9 mouse cellular contexts compared by ENCODE assay signal in genomic region chr4:127988526-127989180, GRCm38 (mm10). TPM values are rescaled to one million over a fixed set of nuclear protein-coding genes. Genes with fewer than 3 reads are reported as not detected.
DNase-seq lines count a peak whose midpoint lies in the region; ATAC-seq and TF ChIP-seq lines count a peak whose summit lies in the region.
"Had no signal": no experiment of that assay in that cellular context is flagged by ENCODE, and none has a peak within 500 bp of the region (broad histone marks: within the 10 kb centered on the region; RNA-seq: fewer than 3 reads in every experiment).

No protein-coding gene starts in this region.

- no peak for TF ChIP-seq CTCF in left cerebral cortex, adult 2 months (IDR thresholded peaks at IDR 0.05)
- TF ChIP-seq CTCF in midbrain, postnatal 0 days (IDR thresholded peaks at IDR 0.05) = no peak

- H3K4me1 ChIP-seq in hindbrain, embryonic 11.5 days (replicated peaks; ENCODE audit: control insufficient read depth, insufficient read depth, low read length) = peaks cover 2% of the 10 kb centered on the region
- H3K4me1 ChIP-seq in midbrain, postnatal 0 days (ENCODE audit: insufficient read depth, low read length) = 0 out of 2 replicates have a peak, but pooled peaks cover 11% of the 10 kb centered on the region

- peak in 1 of 2 experiments; percentile 30 for DNase-seq in left cerebral cortex, adult 2 months (ENCODE audit: extremely low spot score in 1 of 2, low spot score in 2 of 2)
- DNase-seq in left cerebral cortex, adult 18-20 months (ENCODE audit: low spot score in 2 of 2) = no peak
- peak; percentile 10 for DNase-seq in embryo, embryonic 10 days (ENCODE audit: low spot score)
- DNase-seq in hindbrain, embryonic 11.5 days (ENCODE audit: low spot score) = peak; percentile 45
- peak; percentile 30 for DNase-seq in midbrain, postnatal 0 days (ENCODE audit: low spot score)
- no peak for DNase-seq in spleen, postnatal 14 days (ENCODE audit: low spot score in 2 of 2)
- DNase-seq in urinary bladder, postnatal 25 days (ENCODE audit: low spot score) = no peak
- DNase-seq in ovary, postnatal 10 days (ENCODE audit: low spot score) = no peak

- peak overlapping the region; percentile 73 for H3K9ac ChIP-seq in hindbrain, embryonic 11.5 days (ENCODE audit: low read depth, low read length)
- H3K9ac ChIP-seq in midbrain, postnatal 0 days (replicated peaks; ENCODE audit: low read length, poor library complexity, severe bottlenecking) = peak overlapping the region; percentile 91

- H3K27me3 ChIP-seq in hindbrain, embryonic 11.5 days (ENCODE audit: control insufficient read depth, insufficient read depth, low read length) = peaks cover 38% of the 10 kb centered on the region
- no peaks in the 10 kb centered on the region for H3K27me3 ChIP-seq in midbrain, postnatal 0 days (ENCODE audit: insufficient read depth, low read length)

- WGBS in hindbrain, embryonic 11.5 days = 1% methylated on average over 32 of the region's 39 CpGs
- under 1% methylated on average over 32 of the region's 39 CpGs for WGBS in midbrain, postnatal 0 days

- peak; percentile 13; the same call in 1 of the 2 replicates for ATAC-seq in hindbrain, embryonic 11.5 days (ENCODE audit: low FRiP score)
- ATAC-seq in midbrain, postnatal 0 days (ENCODE audit: low FRiP score) = no peak

- no peaks in the 10 kb centered on the region for H3K36me3 ChIP-seq in hindbrain, embryonic 11.5 days (ENCODE audit: control insufficient read depth, insufficient read depth, low read length)
- no peaks in the 10 kb centered on the region for H3K36me3 ChIP-seq in midbrain, postnatal 0 days (ENCODE audit: insufficient read depth, low read length)

- intact Hi-C loops in left cerebral cortex, adult 2 months (cut with DNase I) = loop anchor here (1.0 to 5.0 kb wide), 5 partner anchors 126 to 446 kb away; no protein-coding TSS in a partner anchor

- no peaks in the 10 kb centered on the region for H3K9me3 ChIP-seq in hindbrain, embryonic 11.5 days (ENCODE audit: control insufficient read depth, low read length)
- H3K9me3 ChIP-seq in midbrain, postnatal 0 days (ENCODE audit: low read length) = no peaks in the 10 kb centered on the region

- peak overlapping the region; percentile 92 for H3K27ac ChIP-seq in left cerebral cortex, adult 2 months
- H3K27ac ChIP-seq in hindbrain, embryonic 11.5 days (ENCODE audit: low read depth, low read length) = no peak overlapping the region
- peak overlapping the region; percentile 82 for H3K27ac ChIP-seq in midbrain, postnatal 0 days (ENCODE audit: low read depth, low read length)

- H3K4me2 ChIP-seq in hindbrain, embryonic 11.5 days (replicated peaks; ENCODE audit: low read depth, low read length) = peak overlapping the region; percentile 86
- H3K4me2 ChIP-seq in midbrain, postnatal 0 days (ENCODE audit: low read depth, low read length, poor library complexity, severe bottlenecking) = peak overlapping the region; percentile 85

- peak overlapping the region; percentile 77 for H3K4me3 ChIP-seq in left cerebral cortex, adult 2 months
- peak overlapping the region; percentile 61 for H3K4me3 ChIP-seq in hindbrain, embryonic 11.5 days (ENCODE audit: low read depth, low read length)
- H3K4me3 ChIP-seq in midbrain, postnatal 0 days (ENCODE audit: low read depth, low read length) = peak overlapping the region; percentile 82

RNA-seq across cellular contexts. Expression of gene Csmd2, which starts 1.0 kb away (rescaled TPM):
- total RNA-seq in left cerebral cortex, adult 2 months (2021) = 10 to 100 TPM; 61.9 to 63.0 TPM
- 10 to 100 TPM; 42.9 to 48.6 TPM for total RNA-seq in left cerebral cortex, adult 18-20 months (2021)
- polyA plus RNA-seq in hindbrain, embryonic 11.5 days (2014; fragmentation: Nextera tagmentation; extraction: Ambion mirVana) = 1.3 and 1.9 TPM in 2 replicates
- total RNA-seq in midbrain, postnatal 0 days (2014; rRNA removed) = 48.2 and 56.4 TPM in 2 replicates
- 7.1 and 9.1 TPM in 2 replicates for polyA plus RNA-seq in midbrain, postnatal 0 days (2015; fragmentation: Nextera tagmentation; extraction: Ambion mirVana)
- polyA plus RNA-seq: liver, embryonic 16.5 days had no signal

RNA-seq across cellular contexts. Expression of gene CK137956, which starts 17.9 kb away (rescaled TPM):
- total RNA-seq in left cerebral cortex, adult 2 months (2021) = 1 to 10 TPM; 1.1 to 1.6 TPM
- total RNA-seq in left cerebral cortex, adult 18-20 months (2021) = 1 to 10 TPM in 1 of 2 experiments, under 1 TPM in 1; 0.86 to 1.2 TPM
- 0.94 and 1.5 TPM in 2 replicates for polyA plus RNA-seq in hindbrain, embryonic 11.5 days (2014; fragmentation: Nextera tagmentation; extraction: Ambion mirVana)
- total RNA-seq in midbrain, postnatal 0 days (2014; rRNA removed) = 2.7 and 3.2 TPM in 2 replicates
- 2.1 and 2.3 TPM in 2 replicates for polyA plus RNA-seq in midbrain, postnatal 0 days (2015; fragmentation: Nextera tagmentation; extraction: Ambion mirVana)
- polyA plus RNA-seq: liver, embryonic 16.5 days had no signal

Comparison
In these comparisons a context has a peak if more than half of its experiments do, and no peak if none do; other contexts are left out.
1. DNase-seq: peak in embryo, embryonic 10 days (single experiment), hindbrain, embryonic 11.5 days (single experiment) and midbrain, postnatal 0 days (single experiment); none in left cerebral cortex, adult 18-20 months (0 of 2), spleen, postnatal 14 days (0 of 2), urinary bladder, postnatal 25 days (single experiment) and ovary, postnatal 10 days (single experiment).
2. Peak in every context shown above with its lines, with median percentiles within 50 percentile points of each other: H3K4me3 ChIP-seq.